Mouse (Mus musculus): ENCODE results near the gene Rassf10.
"Not testable (repeated sequence)": the region's sequence is repeated elsewhere in the genome, so short reads cannot be mapped to it uniquely, and the experiment has no call there.

Gene Rassf10

DNA sequence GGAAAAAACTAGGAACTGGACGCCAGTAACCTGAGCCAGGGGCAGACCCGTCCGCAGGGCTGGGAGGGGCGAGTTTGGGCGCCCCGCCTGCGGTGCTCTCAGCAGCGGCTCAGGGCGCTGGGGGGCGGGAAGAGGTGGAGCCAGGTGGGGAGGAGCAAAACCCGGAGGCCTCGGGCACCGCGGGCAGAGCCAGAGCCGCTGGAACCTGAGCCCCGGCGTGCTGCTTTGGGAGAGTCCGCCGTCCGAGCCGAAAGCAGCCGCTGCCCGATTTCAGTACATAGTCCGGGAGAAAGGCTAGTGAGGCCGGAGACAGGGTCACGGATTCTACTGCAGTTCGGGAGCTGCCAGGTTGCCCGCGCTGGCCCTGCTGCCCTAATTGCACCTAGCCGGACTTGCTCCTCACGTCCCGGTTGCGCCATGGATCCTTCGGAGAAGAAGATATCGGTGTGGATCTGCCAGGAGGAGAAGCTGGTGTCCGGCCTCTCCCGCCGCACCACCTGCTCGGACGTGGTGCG, at the start of gene Rassf10:
Rassf10 (plus strand) TSS at position 186 of the 515 bp plus-strand sequence.
- DNase-seq, result peak; percentile 13

DNA sequence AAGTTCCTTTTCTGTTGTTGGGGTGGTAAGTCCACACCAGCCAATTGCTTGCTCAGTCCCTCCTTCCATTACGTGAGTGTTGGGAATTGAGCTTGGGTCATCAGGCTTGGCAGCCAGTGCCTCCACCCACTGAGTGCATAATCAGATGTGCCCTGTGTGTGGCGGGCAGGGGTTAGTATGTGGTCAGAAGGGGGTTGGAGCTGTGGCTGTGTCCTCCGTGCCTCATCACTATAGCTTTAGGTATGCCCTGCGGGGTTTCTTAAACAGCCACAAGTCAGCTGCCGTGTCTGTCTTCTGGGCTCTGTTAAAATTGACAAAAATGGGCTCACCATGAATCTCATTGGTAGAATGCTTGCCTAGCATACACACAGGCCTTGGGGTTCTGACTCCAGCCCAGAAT, 46.9 kb upstream of the Rassf10 start:
- DNase-seq, result no peak

DNA sequence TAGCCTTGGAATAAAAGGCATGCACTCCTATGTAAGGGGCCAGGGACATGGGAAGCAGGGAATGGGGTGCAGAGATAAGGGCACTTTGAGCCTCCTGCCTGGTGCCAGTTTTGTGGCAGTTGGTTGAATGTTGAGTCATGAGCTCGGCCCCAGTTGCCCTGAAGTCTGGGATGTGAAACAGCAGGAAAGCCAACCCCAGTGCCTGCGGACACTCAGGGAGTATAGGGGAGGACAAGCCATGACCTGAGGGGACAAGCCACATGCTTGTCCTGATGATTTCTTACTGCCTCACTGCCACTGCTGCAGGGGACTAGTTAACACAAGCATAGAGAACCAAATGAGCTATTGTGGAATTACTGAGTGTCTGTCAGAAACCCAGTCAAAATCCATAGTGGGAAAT, 46.3 kb upstream of the Rassf10 start:
- no peak for DNase-seq

- DNase-seq, result no peak
Observed at GRCm38 (mm10) chr7:112909164-112909563, 44.6 kb upstream of the Rassf10 start.

DNA sequence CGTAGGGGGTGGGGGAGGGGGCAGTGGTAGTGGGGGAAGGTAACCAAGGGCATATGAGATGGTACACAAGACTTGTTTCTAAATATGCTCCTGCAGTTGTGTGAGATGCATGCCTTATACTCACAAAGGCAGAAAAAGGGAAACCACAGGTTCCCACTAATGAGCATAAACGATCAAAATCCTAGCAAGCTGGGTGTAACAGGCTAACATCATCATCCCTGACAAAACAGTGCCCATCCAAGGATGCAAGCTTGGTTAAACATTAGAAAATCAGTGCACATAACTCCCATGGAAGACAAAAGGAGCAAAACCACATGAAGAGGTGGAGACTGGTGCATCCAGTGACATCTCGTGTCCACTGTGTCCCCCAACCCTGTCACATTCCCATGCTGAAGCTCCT, 40.8 kb upstream of the Rassf10 start:
- DNase-seq, result no peak

DNA sequence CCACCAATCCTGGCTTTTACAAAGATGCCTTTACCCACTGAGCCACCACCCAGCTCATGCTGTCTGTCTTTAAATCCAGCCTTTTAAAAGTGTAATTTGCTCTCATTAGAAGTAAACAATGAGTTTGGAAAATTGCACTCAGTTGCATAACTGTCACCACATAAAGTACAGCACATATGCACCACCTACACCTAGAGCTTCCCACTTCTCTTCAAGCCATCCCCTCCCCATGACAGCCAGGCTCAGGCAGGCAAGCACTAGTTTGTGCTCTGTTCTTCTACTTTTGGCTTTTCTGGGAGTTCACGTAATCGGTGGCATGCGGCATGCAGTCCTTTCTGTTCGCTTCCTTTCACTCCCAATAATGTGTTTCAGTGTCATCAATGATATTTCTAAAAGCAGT, 38.2 kb upstream of the Rassf10 start:
- DNase-seq, result peak; percentile 47

DNA sequence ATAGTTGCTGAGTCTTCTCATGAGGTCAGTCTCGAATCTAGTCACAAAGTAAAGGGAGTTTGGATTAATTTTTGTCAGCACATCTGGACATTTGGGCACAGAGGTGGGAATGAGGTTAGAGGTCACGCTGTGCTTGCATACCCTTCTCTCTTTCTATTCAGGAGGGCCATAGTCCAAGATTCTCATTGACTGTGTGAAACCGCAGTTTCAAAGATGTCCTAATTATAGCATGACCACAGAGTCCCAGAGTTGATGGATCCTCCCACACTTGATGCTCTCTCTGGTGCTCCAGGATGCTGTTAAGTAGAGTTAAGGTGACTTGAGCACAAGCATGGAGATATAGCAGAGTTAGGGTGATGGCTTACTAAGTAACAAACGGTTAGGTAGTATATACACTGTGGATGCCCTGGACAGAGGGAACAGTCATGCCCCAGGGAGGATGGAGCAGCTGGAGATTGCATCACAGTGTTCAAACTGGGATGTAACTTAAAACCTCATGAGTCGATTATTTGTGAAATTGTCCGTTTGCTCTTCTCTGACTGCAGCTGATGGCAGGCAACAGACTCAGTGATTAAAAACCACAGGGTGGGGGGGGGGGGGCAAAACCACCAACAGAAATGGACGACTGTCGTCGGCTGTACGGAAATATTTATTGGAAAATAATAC, 36.0 kb upstream of the Rassf10 start:
- DNase-seq, result no peak

GRCm38 (mm10) chr7:112918279-112918991, 35.3 kb upstream of the Rassf10 start:
- DNase-seq, result peak; percentile 21

- DNase-seq, result peak; percentile 57
Observed at GRCm38 (mm10) chr7:112919845-112920244, 33.9 kb upstream of the Rassf10 start.

DNA sequence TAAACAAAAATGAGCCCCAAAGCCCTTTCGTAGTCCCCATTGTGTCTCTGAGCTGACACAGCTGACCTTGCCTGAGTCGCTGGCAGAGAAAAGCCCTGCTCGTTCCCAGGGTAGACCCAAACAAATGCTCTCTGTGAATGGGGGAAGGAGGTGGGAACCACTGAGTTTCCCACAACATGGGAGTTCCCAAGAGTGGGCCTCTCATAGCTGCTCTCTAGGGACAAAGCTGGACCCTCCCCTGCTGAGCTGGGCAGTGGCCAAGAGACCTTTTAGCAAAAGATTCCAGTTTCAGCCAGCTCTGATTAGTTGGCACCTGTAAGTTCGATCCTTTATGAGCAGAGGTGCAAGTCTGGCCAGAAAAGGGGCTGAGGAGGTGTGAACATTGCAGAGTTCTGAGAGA, 31.0 kb upstream of the Rassf10 start:
- no peak for DNase-seq

GRCm38 (mm10) chr7:112923712-112924111, 30.1 kb upstream of the Rassf10 start:
- no peak for DNase-seq

- DNase-seq, result no peak
Observed at GRCm38 (mm10) chr7:112930669-112931068, 23.1 kb upstream of the Rassf10 start.

GRCm38 (mm10) chr7:112935876-112936275, 17.9 kb upstream of the Rassf10 start:
- DNase-seq, result not testable (repeated sequence)

- DNase-seq, result no peak
Observed at GRCm38 (mm10) chr7:112937089-112937488, 16.7 kb upstream of the Rassf10 start.

GRCm38 (mm10) chr7:112938959-112939358, 14.8 kb upstream of the Rassf10 start:
- no peak for DNase-seq

GRCm38 (mm10) chr7:112942567-112942966, 11.2 kb upstream of the Rassf10 start:
- DNase-seq, result no peak

DNA sequence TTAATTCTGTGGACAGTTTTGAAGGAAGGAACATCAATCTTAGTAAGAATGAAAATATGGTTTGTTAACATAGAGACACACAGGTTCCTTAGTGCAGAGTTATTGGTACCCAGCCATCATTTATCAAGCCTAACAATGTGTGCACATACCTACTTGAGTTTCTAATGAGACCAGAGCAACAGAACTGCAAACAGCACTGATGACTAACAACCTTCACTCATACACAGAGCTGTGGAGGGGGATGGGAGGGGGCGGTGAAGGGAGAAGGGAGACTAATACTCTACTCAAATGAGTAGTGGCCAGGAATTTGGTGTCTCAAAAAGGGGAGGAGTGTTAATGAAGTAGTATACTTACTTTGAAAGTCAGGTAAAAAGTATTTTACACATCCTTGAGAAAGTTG, 10.7 kb upstream of the Rassf10 start:
- no peak for DNase-seq

GRCm38 (mm10) chr7:112946706-112947105, 7.1 kb upstream of the Rassf10 start:
- no peak for DNase-seq

GRCm38 (mm10) chr7:112954351-112955102, 765 bp downstream of the Rassf10 start:
- DNase-seq, result no peak

GRCm38 (mm10) chr7:112955103-112955827, 1.5 kb downstream of the Rassf10 start:
- DNase-seq, result no peak

GRCm38 (mm10) chr7:112955955-112956354, 2.2 kb downstream of the Rassf10 start:
- no peak for DNase-seq

DNA sequence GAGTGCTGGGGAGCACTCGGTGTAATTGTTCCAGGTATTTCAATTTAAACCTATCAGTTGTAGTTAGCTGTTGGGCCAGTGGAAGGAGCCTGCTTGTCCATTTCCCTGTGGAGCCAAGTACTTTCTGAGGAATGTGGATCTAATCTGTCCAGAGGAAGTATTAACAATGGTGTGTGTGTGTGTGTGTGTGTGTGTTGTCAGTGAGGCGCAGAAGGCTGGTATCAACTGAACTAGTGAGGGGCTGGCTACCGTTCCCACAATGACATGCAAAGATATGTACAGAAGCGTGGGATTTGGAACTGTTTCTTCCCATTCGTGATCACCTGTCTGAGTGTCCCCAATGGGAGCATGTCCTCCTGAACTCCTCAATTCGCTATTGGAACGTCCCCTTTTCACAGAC, 3.2 kb downstream of the Rassf10 start:
- no peak for DNase-seq

- no peak for DNase-seq
Observed at GRCm38 (mm10) chr7:112957630-112958029, 3.9 kb downstream of the Rassf10 start.
